Mouse (Mus musculus) bone marrow, adult 2 months (tissue): ENCODE measurements around the gene Btla. TPM values are rescaled to one million over a fixed set of nuclear protein-coding genes. Genes with fewer than 3 reads are reported as not detected.

Experiments
- H3K27ac ChIP-seq: fragments of 200-500 bp; 2 replicates; pipeline ENCODE4 v1.5.1; 2012; ENCODE audit warnings: low read depth, mild to moderate bottlenecking, control low read depth, inconsistent platforms, low read length; ENCODE audit not compliant: control insufficient read depth, poor library complexity, insufficient read depth
- H3K4me1 ChIP-seq: fragments of 200-500 bp; 2 replicates; pipeline ENCODE4 v1.6.1; 2011; ENCODE audit warnings: low read length; ENCODE audit not compliant: control insufficient read depth, insufficient read depth
- H3K4me3 ChIP-seq: fragments of 200-500 bp; replicated peaks from 2 replicates; pipeline ENCODE3; 2011; ENCODE audit warnings: mild to moderate bottlenecking, low read depth, low read length, control low read depth; ENCODE audit not compliant: control insufficient read depth
- CTCF ChIP-seq: fragments of 200-500 bp; IDR thresholded peaks from 2 replicates; pipeline ENCODE4 v1.5.1; 2011; ENCODE audit warnings: low read length, control low read depth; ENCODE audit not compliant: control insufficient read depth, insufficient read depth
- POLR2A ChIP-seq: fragments of 200-500 bp; IDR thresholded peaks from 2 replicates; pipeline ENCODE4 v1.6.1; 2011; ENCODE audit warnings: low read depth, mild to moderate bottlenecking, control low read depth, low read length, borderline replicate concordance; ENCODE audit not compliant: control insufficient read depth
- WGBS: fragments of 180-500 bp; shearing (Covaris S2); methylation state at CpG from one replicate; pipeline ENCODE4 v1.1.7; 2018; 5-methylcytosine and 5-hydroxymethylcytosine counted together
- polyA plus RNA-seq: library from polyadenylated mRNA; stranded (reverse); fragments of >200 nt; gene quantifications from 2 replicates; pipeline ENCODE4 v1.2.4, GENCODE M21; 2011; ENCODE audit warnings: low replicate concordance; ENCODE audit not compliant: missing spikeins, insufficient read depth, insufficient read length

Gene Btla
- polyA plus RNA-seq, 1 experiment: 20.5 TPM

DNA sequence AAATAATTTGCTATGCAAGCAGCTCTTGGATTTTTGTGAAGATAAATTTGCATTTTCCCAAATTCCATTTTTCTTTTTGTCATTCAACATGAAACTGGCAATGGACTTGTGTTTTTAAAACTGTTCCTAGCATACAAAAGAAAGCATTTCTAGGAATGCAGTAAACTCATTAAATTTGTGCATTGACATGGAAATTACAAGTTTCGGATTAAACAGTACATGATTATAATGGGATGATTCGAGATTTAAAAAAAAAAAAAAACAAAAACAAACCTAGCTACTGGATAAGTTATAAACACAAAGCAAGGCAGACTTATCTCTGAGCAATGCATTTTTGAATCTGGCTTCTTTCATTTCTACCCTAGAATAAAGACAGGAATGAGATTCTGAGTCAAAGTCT is 2.1 kb upstream of the Btla start:
- no peak overlapping the region for H3K27ac ChIP-seq
- WGBS: 82% methylated on average over 2 of the region's 2 CpGs
- TF ChIP-seq POLR2A (no peak), CTCF (no peak)
- no peaks in the 10 kb centered on the region; the same call in 1 of the 2 replicates for H3K4me1 ChIP-seq
- H3K4me3 ChIP-seq: no peak overlapping the region

DNA sequence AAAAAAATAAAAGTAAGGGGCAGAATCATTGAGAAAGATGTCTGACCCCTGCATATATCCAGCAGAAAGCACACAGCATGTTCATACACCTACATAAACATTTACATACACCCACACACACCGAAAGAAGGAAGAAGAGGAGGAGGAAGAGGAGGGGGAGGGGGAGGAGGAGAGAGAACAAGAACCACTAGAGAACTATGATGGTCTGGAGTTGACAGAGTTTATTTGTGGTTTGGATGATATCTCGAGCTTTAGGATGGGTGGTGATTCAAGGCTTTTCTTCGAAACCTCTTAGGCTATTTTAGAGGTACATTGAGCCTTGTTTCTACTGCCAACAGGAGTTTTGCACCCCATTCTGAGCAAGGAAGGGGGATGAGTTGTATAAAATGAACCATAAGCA is 1.3 kb upstream of the Btla start:
- 6% methylated on average over 3 of the region's 3 CpGs for WGBS
- H3K4me3 ChIP-seq: no peak overlapping the region

DNA sequence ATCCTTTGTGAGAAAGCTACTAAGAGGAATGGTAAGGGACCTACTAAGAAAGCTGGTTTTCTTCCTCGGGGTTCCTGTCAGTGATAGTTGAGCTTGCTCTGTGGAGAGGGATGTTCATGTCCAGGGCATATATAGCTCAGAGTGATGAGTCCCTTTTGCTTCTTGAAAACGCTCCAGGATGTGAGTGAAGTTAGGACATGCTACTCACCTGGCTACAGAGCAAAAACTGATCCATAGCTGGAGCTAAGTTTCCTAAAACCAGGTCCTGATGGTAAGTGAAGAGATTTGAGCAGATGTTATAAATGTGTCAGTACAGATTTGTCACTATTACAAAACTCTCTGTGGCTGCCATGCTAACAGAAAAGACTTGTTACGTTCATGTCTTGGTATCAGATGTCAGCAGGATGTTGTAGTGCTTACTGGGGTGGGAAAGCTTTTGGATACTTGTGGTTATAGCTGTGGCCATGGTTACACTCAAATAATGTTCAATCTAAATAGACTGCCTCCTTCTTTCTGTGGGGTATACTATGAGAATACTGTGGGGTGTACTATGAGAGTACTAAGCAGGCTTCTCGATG is 405 bp downstream of the Btla start:
- peak overlapping the region; percentile 68; the same call in 1 of the 2 replicates for H3K27ac ChIP-seq
- WGBS: 30% methylated on average over 4 of the region's 4 CpGs
- no peak for TF ChIP-seq CTCF
- TF ChIP-seq POLR2A: no peak
- H3K4me1 ChIP-seq: no peaks in the 10 kb centered on the region; the same call in 1 of the 2 replicates
- peak overlapping the region; percentile 63 for H3K4me3 ChIP-seq

More for the DNA sequence above, 1.3 kb upstream of the Btla start:
- TF ChIP-seq CTCF: no peak
- no peak for TF ChIP-seq POLR2A
- Histone ChIP-seq H3K4me1 (no peaks in the 10 kb centered on the region; the same call in 1 of the 2 replicates), H3K27ac (no peak overlapping the region)

DNA sequence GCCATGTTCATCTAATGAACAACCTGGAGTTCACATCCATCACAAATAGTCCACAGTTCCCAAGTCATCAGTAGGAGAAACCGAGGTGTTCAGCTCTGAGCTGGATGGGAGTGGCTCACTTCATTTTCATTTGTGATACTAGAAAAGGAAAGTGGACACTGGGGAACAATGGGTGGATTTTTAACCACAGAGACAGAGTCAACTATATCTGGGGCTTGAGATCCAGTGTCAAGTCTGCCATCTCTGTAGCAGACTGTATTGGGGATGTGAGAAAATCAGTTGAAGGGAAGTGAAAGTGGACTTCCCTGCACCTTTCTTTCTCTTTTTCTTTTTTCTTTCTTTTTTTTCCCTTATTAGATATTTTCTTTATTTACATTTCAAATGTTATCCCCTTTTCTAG is 2.9 kb downstream of the Btla start:
- Histone ChIP-seq H3K4me1 (no peaks in the 10 kb centered on the region; the same call in 1 of the 2 replicates), H3K4me3 (no peak overlapping the region), H3K27ac (no peak overlapping the region)
- TF ChIP-seq POLR2A (no peak), CTCF (no peak)
- WGBS: 62% methylated on average over 1 of the region's 1 CpGs

DNA sequence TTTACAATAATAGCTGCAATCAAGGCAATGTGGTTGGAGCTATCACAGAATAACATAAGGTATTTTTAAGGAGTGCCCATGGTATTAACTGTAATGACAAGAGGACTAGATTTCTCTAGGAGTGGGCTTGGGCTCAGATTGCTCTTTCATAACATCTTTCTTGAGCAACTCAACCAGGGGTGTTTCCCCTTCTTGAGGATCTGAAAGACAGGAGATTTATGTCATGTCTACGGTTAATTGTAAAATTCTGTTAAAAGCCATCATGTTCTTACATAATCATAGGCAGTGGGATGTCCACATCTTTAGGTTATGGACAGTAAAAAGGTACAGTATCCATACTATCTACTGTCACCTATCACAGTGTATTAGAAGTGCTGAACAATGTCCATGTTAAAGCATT is 7.2 kb downstream of the Btla start:
- H3K4me3 ChIP-seq: no peak overlapping the region
- WGBS: 9% methylated on average over 1 of the region's 1 CpGs
- no peak for TF ChIP-seq CTCF
- no peak for TF ChIP-seq POLR2A
- H3K27ac ChIP-seq: no peak overlapping the region
- H3K4me1 ChIP-seq: peaks cover 1% of the 10 kb centered on the region; the same call in 1 of the 2 replicates

DNA sequence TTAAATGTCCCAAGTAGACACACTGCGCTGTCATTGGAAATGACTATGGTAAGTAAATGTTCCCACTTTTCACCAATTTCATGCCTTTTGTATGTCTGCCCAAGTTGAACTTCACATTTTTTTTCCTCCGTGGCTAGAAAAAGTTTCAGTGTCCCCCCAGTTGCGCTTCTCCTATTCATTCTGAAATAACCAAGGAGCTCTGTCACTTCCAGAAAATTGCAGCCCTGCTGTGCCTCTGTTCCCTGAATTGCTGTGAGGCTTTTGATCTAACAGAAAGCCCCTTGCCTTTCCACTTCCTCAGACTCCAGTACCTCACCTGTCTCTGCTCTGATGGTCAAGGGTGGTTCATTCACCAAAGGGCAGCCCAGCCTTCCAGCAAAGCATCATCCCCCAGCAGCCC is 8.9 kb downstream of the Btla start:
- no peak overlapping the region for H3K4me3 ChIP-seq
- peaks cover 1% of the 10 kb centered on the region; the same call in 1 of the 2 replicates for H3K4me1 ChIP-seq
- TF ChIP-seq CTCF (no peak), POLR2A (no peak)
- 63% methylated on average over 3 of the region's 3 CpGs for WGBS
- no peak overlapping the region for H3K27ac ChIP-seq

DNA sequence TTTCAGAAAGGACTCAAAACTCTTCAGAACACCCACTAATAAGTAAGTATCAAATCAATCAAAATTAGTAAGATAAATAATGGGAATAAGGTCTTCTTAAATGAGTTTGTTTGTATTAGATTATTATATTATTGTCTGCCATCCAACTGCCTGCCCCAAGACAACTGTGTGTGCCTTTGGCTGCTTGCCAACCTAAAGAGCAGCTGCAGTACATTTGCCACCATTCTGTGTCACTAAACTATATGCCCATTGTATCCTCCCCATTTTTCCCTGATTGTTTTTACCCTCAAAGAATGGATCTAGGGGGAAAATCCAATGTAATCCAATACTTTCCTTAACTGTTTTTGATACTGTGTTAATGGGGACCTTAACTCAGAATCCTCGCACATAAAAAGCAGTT is 18.6 kb downstream of the Btla start:
- 86% methylated on average over 1 of the region's 1 CpGs for WGBS
- Histone ChIP-seq H3K4me3 (no peak overlapping the region), H3K4me1 (no peaks in the 10 kb centered on the region), H3K27ac (no peak overlapping the region)
- TF ChIP-seq POLR2A (no peak), CTCF (no peak)

DNA sequence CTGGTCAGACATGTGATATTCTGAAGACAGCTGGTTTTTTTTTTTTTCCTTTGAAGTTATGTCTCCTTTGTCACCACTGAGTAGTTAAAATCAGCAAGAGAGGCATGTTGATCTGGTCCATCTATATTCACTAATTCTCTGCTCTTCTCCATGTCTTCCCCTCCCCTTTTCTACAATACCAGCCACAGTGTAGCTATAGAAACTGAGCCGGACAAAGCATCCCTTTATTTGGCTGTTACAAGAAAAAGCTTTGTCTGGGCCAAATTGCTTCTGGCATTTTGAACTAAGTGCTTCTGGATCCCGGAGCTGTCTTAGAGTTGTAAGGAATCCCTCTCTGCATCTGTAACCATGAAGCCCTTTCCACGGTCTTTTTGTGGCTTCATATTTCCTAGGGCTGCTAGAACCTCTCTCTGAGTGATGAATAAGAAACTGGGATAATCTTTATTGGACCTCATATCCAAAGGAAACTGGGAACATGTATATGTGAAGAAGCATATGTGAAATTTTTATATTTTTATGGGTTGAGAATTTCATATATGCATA is 20.9 kb downstream of the Btla start:
- H3K27ac ChIP-seq: no peak overlapping the region
- no peak overlapping the region for H3K4me3 ChIP-seq
- no peaks in the 10 kb centered on the region; the same call in 1 of the 2 replicates for H3K4me1 ChIP-seq
- TF ChIP-seq POLR2A (no peak), CTCF (no peak)
- WGBS: 75% methylated on average over 3 of the region's 3 CpGs
